Mouse (Mus musculus) MEL (cell line): ENCODE measurements around the gene Sec24d. TPM values are rescaled to one million over a fixed set of nuclear protein-coding genes. Genes with fewer than 3 reads are reported as not detected.

Experiments
- DNase-seq: peaks from one replicate; pipeline ENCODE4 v3.0.0; 2011; ENCODE audit warnings: low read depth, low spot score
- H3K27ac ChIP-seq: 2 replicates; pipeline ENCODE4 v1.5.1; 2012; ENCODE audit warnings: low read depth, mild to moderate bottlenecking, control low read depth, low read length, moderate library complexity; ENCODE audit not compliant: control insufficient read depth
- H3K27me3 ChIP-seq, 2 experiments: fragments of 150-350 bp in 1 of 2; sonication (generic) in 1 of 2; 2 replicates each; pipeline ENCODE4 v1.6.1; 2012; ENCODE audit warnings: low read length in 2 of 2, mild to moderate bottlenecking in 2 of 2, improper control_type of control experiment in 1 of 2, moderate library complexity in 1 of 2; ENCODE audit not compliant: insufficient read depth in 2 of 2, control insufficient read depth in 1 of 2
- H3K36me3 ChIP-seq, 2 experiments: 2 replicates each; pipeline ENCODE4 v1.6.1; 2012 to 2014; ENCODE audit warnings: low read length in 2 of 2, improper control_type of control experiment in 1 of 2, inconsistent platforms in 1 of 2, mild to moderate bottlenecking in 1 of 2; ENCODE audit not compliant: insufficient read depth in 2 of 2, control insufficient read depth in 1 of 2
- H3K4me1 ChIP-seq, 2 experiments: fragments of 150-350 bp in 1 of 2; sonication (generic) in 1 of 2; 2 replicates each; pipeline ENCODE4 v1.6.1; 2012; ENCODE audit warnings: low read length in 2 of 2, improper control_type of control experiment in 1 of 2, mild to moderate bottlenecking in 1 of 2; ENCODE audit not compliant: insufficient read depth in 2 of 2, control insufficient read depth in 1 of 2
- H3K4me3 ChIP-seq, 2 experiments: fragments of 150-350 bp in 1 of 2; sonication (generic) in 1 of 2; 2 replicates each; pipeline ENCODE4 v1.5.1; 2012; ENCODE audit warnings: low read depth in 2 of 2, low read length in 2 of 2, mild to moderate bottlenecking in 2 of 2, moderate library complexity in 2 of 2, control low read depth in 1 of 2, improper control_type of control experiment in 1 of 2; ENCODE audit not compliant: control insufficient read depth in 1 of 2, insufficient read depth in 1 of 2
- H3K79me2 ChIP-seq: 2 replicates; pipeline ENCODE4 v1.6.1; 2012; ENCODE audit warnings: mild to moderate bottlenecking, low read length, moderate library complexity; ENCODE audit not compliant: control insufficient read depth, poor library complexity, insufficient read depth
- H3K9ac ChIP-seq: 2 replicates; pipeline ENCODE4 v1.6.1; 2012; ENCODE audit warnings: low read depth, mild to moderate bottlenecking, control low read depth, low read length, moderate library complexity; ENCODE audit not compliant: control insufficient read depth, poor library complexity, severe bottlenecking
- H3K9me3 ChIP-seq: fragments of 150-350 bp; sonication (generic); replicated peaks from 2 replicates; pipeline ENCODE4 v1.6.1; 2012; ENCODE audit warnings: mild to moderate bottlenecking, low read length, improper control_type of control experiment, moderate library complexity; ENCODE audit not compliant: insufficient read depth
- CHD2 ChIP-seq: IDR thresholded peaks from 2 replicates; pipeline ENCODE4 v1.6.1; 2011; ENCODE audit warnings: low read length, improper control_type of control experiment
- ELF1 ChIP-seq: IDR thresholded peaks from 2 replicates; pipeline ENCODE4 v1.6.1; 2014; ENCODE audit warnings: low read depth, mild to moderate bottlenecking, inconsistent platforms, low read length, improper control_type of control experiment, moderate library complexity
- ETS1 ChIP-seq: IDR thresholded peaks from 2 replicates; pipeline ENCODE4 v1.6.1; 2012; ENCODE audit warnings: low read depth, mild to moderate bottlenecking, inconsistent platforms, low read length, improper control_type of control experiment, moderate library complexity
- GATA1 ChIP-seq: IDR thresholded peaks from 2 replicates; pipeline ENCODE4 v1.6.1; 2011; ENCODE audit warnings: low read depth, low read length, improper control_type of control experiment
- MAFK ChIP-seq: IDR thresholded peaks from 2 replicates; pipeline ENCODE4 v1.6.1; 2011; ENCODE audit warnings: low read depth, mild to moderate bottlenecking, low read length, improper control_type of control experiment, borderline replicate concordance
- MXI1 ChIP-seq: IDR thresholded peaks from 2 replicates; pipeline ENCODE4 v1.6.1; 2011; ENCODE audit warnings: mild to moderate bottlenecking, low read depth, low read length, improper control_type of control experiment
- NELFE ChIP-seq: IDR thresholded peaks from 2 replicates; pipeline ENCODE4 v1.6.1; 2011; ENCODE audit warnings: low read depth, low read length, improper control_type of control experiment
- POLR2A ChIP-seq, 2 experiments: IDR thresholded peaks; 2 replicates each; pipeline ENCODE4 v1.6.1; 2011 to 2012; ENCODE audit warnings: low read length in 2 of 2, mild to moderate bottlenecking in 2 of 2, control low read depth in 1 of 2, improper control_type of control experiment in 1 of 2, low read depth in 1 of 2, moderate library complexity in 1 of 2; ENCODE audit not compliant: control insufficient read depth in 1 of 2, insufficient read depth in 1 of 2, poor library complexity in 1 of 2
- RAD21 ChIP-seq: IDR thresholded peaks from 2 replicates; pipeline ENCODE4 v1.6.1; 2011; ENCODE audit warnings: mild to moderate bottlenecking, low read depth, low read length, improper control_type of control experiment
- RCOR1 ChIP-seq: IDR thresholded peaks from 2 replicates; pipeline ENCODE4 v1.6.1; 2012; ENCODE audit warnings: low read depth, mild to moderate bottlenecking, inconsistent platforms, low read length, improper control_type of control experiment
- SIN3A ChIP-seq: IDR thresholded peaks from 2 replicates; pipeline ENCODE4 v1.6.1; 2012; ENCODE audit warnings: low read length, improper control_type of control experiment, inconsistent platforms
- USF1 ChIP-seq: IDR thresholded peaks from 2 replicates; pipeline ENCODE4 v1.6.1; 2014; ENCODE audit warnings: low read depth, mild to moderate bottlenecking, inconsistent platforms, low read length, improper control_type of control experiment, moderate library complexity
- USF2 ChIP-seq, 2 experiments: IDR thresholded peaks; 2 replicates each; pipeline ENCODE4 v1.6.1; 2011 to 2012; ENCODE audit warnings: improper control_type of control experiment in 2 of 2, low read length in 2 of 2, borderline replicate concordance in 1 of 2, inconsistent platforms in 1 of 2, low read depth in 1 of 2, mild to moderate bottlenecking in 1 of 2; ENCODE audit not compliant: insufficient read depth in 1 of 2
- polyA plus RNA-seq, 2 experiments: library from polyadenylated mRNA; stranded (reverse) in 1 of 2; unstranded in 1 of 2; fragments of >175 nt in 1 of 2; fragments of >200 nt in 1 of 2; gene quantifications; 2 replicates each; pipeline versions ENCODE4 v1.2.1 to v1.2.4; 2012; ENCODE audit warnings: low replicate concordance in 2 of 2, low read depth in 1 of 2; ENCODE audit not compliant: insufficient read length in 2 of 2, insufficient read depth in 1 of 2, missing spikeins in 1 of 2
- total RNA-seq: library from RNA; depleted of rRNA; stranded (reverse); fragments of 300-350 nt; gene quantifications from 2 replicates; pipeline ENCODE4 v1.2.3, GENCODE M21; 2012; rRNA removed

Gene Sec24d
- total and polyA plus RNA-seq, 3 experiments = 10.3 to 23.9 TPM; not detected in 1

DNA sequence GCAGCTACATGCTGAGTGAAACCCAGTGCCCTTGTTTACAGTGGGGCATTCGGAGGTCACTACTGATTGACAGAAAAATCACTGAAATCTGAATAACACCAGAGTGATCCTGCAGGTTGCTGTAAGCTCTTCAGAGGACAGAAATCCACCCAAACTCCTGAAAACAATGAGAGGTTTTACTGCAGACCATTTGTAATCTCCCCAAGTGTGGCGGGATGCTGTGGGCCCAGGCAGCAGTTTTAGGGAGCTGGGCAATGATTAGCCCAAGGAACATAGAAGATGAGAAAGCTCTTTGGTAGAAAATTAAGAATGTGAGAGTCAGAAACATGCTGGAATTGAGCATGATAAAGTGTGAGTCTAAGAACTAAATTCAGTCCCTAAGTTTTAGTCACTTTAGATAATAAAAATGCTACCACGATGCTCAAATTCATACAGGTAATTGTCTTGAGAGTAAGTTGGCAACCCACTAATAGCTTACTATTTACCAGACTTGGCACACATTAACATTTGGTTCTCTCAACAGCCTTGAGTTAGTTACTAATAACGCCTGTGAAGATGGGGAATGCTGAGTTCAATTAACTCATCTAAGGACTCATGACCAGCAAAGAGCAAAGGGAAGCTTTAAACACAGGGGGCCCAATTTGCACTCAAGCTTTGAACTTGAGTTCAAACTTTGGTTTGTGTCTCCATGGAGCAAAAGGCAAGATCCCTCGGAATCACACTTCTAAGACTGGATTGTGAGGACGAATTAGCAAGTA lies 144.7 kb downstream of the Sec24d start:
- Histone ChIP-seq H3K9me3 (no peaks in the 10 kb centered on the region), H3K9ac (no peak overlapping the region), H3K36me3 (no peaks in the 10 kb centered on the region), H3K4me1 (no peaks in the 10 kb centered on the region), H3K4me3 (no peak overlapping the region), H3K27ac (no peak overlapping the region), H3K79me2 (no peaks in the 10 kb centered on the region), H3K27me3 (no peaks in the 10 kb centered on the region)
- DNase-seq = no peak
- TF ChIP-seq RAD21 = no peak
- TF ChIP-seq USF1 = no peak
- no peak for TF ChIP-seq NELFE
- TF ChIP-seq ELF1 = no peak
- no peak for TF ChIP-seq ETS1
- no peak for TF ChIP-seq USF2 (IDR thresholded peaks at IDR 0.05; ENCODE audit: borderline replicate concordance in 1 of 2, insufficient read depth in 1 of 2, low read depth in 1 of 2, low read length in 2 of 2)
- TF ChIP-seq RCOR1 = no peak
- no peak for TF ChIP-seq SIN3A
- no peak for TF ChIP-seq MAFK
- TF ChIP-seq POLR2A (IDR thresholded peaks at IDR 0.05; ENCODE audit: control insufficient read depth in 1 of 2, insufficient read depth in 1 of 2, low read depth in 1 of 2, low read length in 2 of 2, poor library complexity in 1 of 2) = no peak

GRCm38 (mm10) chr3:123413173-123413572 lies 145.9 kb downstream of the Sec24d start:
- H3K27me3 ChIP-seq = no peaks in the 10 kb centered on the region
- no peak for DNase-seq
- H3K9ac ChIP-seq = no peak overlapping the region
- H3K79me2 ChIP-seq = no peaks in the 10 kb centered on the region
- H3K27ac ChIP-seq = no peak overlapping the region
- no peak overlapping the region for H3K4me3 ChIP-seq
- H3K4me1 ChIP-seq = no peaks in the 10 kb centered on the region
- TF ChIP-seq GATA1 (no peak), MXI1 (no peak), CHD2 (no peak), USF1 (no peak)
- TF ChIP-seq, all 39 proteins: peak for 0
- Histone ChIP-seq H3K9me3 (no peaks in the 10 kb centered on the region), H3K36me3 (no peaks in the 10 kb centered on the region)

Other genes starting within 250 kb of the Sec24d start
- not detected in 2 replicates for gene Myoz2, start 232.4 kb upstream of the Sec24d start, total RNA-seq
- not detected for gene Myoz2, start 232.4 kb upstream of the Sec24d start, polyA plus RNA-seq
- gene Synpo2, start 31.3 kb upstream of the Sec24d start, total RNA-seq = 0.04 TPM in 1 of 2 replicates, not detected in the other
- not detected for gene Synpo2, start 31.3 kb upstream of the Sec24d start, polyA plus RNA-seq
- gene Mettl14, start 118.7 kb downstream of the Sec24d start, total RNA-seq = 8.5 and 9.0 TPM in 2 replicates
- 10 to 100 TPM in 1 of 2 experiments, not detected in 1; 18.8 TPM for gene Mettl14, start 118.7 kb downstream of the Sec24d start, polyA plus RNA-seq
- gene Prss12, start 179.5 kb downstream of the Sec24d start, total RNA-seq = 0.23 and 0.29 TPM in 2 replicates
- not detected for gene Prss12, start 179.5 kb downstream of the Sec24d start, polyA plus RNA-seq